Mouse (Mus musculus) lung, embryonic 16.5 days (tissue): ENCODE data around the gene Prrx2. TPM values are rescaled to one million over a fixed set of nuclear protein-coding genes. Genes with fewer than 3 reads are reported as not detected.

Experiments used
- polyA plus RNA-seq: library from polyadenylated mRNA; unstranded; fragments of >200 nt; fragmentation: Nextera tagmentation; extraction: Ambion mirVana; gene quantifications from 2 replicates; pipeline ENCODE4 v1.2.1, GENCODE M21; 2015

The Prrx2 gene
- polyA plus RNA-seq, 1 experiment from 2014 or later = 9.4 TPM

Other genes with a start within 250 kb of the Prrx2 start
- gene Cstad, start 239.9 kb upstream of the Prrx2 start, polyA plus RNA-seq = 0.69 and 1.6 TPM in 2 replicates
- 3.7 and 4.2 TPM in 2 replicates for gene 1700001O22Rik, start 31.3 kb upstream of the Prrx2 start, polyA plus RNA-seq
- 76.4 and 76.6 TPM in 2 replicates for gene Ntmt1, start 27.1 kb upstream of the Prrx2 start, polyA plus RNA-seq
- gene Asb6, start 4.6 kb upstream of the Prrx2 start, polyA plus RNA-seq = 32.7 and 33.5 TPM in 2 replicates
- 27.9 and 30.3 TPM in 2 replicates for gene Ptges, start 94.9 kb downstream of the Prrx2 start, polyA plus RNA-seq
- 35.0 and 38.4 TPM in 2 replicates for gene Tor1b, start 118.0 kb downstream of the Prrx2 start, polyA plus RNA-seq
- 72.8 and 77.1 TPM in 2 replicates for gene Tor1a, start 133.0 kb downstream of the Prrx2 start, polyA plus RNA-seq
- gene BC005624, start 147.2 kb downstream of the Prrx2 start, polyA plus RNA-seq = 57.6 and 58.9 TPM in 2 replicates
- gene Usp20, start 147.3 kb downstream of the Prrx2 start, polyA plus RNA-seq = 16.3 and 16.5 TPM in 2 replicates